Mouse (Mus musculus) cerebellum, adult (tissue): Measurements from ENCODE around the gene Ssbp1.

Experiments used
- ATAC-seq: cut with Nextera tagmentation; 2 replicates; pipeline ENCODE4 v1.9.2; 2017; ENCODE audit warnings: mild to moderate bottlenecking, moderate library complexity, mixed read lengths; ENCODE audit not compliant: insufficient number of reproducible peaks, low FRiP score, low TSS enrichment

Gene Ssbp1

GRCm38 (mm10) chr6:40454436-40455041, 16.6 kb upstream of the Ssbp1 start:
- no peak for ATAC-seq

DNA sequence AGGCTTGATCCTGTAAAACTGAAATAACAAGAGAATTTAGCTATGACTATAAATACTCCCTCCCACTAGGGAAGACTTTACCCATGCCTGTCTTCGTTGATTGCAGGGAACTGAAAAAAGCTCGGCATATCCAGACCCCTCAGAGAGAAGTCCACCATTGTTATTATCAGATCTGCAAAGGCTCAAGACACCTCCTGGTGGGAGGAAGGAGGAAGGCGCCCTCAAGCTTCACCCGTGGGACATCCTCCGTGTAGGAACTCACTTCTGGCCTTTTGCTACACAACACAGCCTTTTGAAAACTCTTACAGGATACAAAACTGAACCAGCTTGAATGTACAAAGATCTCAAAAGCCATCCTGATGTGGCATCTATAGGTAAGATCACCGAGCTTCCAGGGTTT, 5.4 kb upstream of the Ssbp1 start:
- ATAC-seq: no peak

- no peak for ATAC-seq
Observed at GRCm38 (mm10) chr6:40471720-40472010, 513 bp downstream of the Ssbp1 start.

DNA sequence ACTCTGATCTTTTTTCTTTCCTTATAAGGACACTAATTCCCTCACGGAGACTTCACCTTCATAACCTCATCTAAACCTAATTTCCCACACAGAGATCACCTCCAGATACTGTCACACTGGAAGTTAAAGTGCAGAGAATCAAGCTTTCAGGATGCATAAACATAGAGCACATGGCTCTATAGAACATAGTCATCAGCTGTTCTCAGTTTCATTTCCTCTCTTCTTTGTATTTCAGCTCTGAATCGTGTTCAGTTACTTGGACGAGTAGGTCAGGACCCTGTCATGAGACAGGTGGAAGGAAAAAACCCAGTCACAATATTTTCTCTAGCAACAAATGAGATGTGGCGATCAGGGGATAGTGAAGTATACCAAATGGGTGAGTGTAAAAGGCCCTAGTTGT, 5.0 kb downstream of the Ssbp1 start:
- no peak for ATAC-seq

- no peak for ATAC-seq
Observed at GRCm38 (mm10) chr6:40479705-40480104, 8.6 kb downstream of the Ssbp1 start.

- ATAC-seq: no peak
Observed at GRCm38 (mm10) chr6:40482318-40482717, 11.2 kb downstream of the Ssbp1 start.

GRCm38 (mm10) chr6:40490933-40491332, 19.8 kb downstream of the Ssbp1 start, which contains the start of gene Tas2r137:
Gene Tas2r137, plus strand, starts transcription at chr6:40491233.
- no peak for ATAC-seq

DNA sequence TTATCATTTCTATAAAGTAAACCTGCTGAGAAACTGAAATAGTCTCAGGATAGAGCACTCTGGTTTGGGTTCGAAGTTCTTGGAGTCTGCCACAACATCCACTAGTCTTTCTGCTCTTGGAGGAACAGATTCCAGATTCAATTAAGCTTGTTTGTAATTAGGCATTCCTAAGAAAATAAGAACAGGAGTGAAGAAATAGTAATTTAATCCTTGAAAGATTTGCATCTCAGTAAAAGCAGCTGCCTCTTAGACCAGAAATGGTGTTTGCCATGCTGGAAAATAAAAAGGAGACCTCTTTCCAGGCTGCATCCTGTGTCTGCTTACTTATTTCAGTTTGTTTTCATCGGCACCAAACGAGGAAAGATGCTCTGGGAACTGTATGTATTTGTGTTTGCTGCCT, 22.1 kb downstream of the Ssbp1 start, which contains the start of gene Tas2r108:
Tas2r108 (plus strand) TSS at position 301 of the 400 bp plus-strand sequence.
- no peak for ATAC-seq

- ATAC-seq: no peak
Observed at GRCm38 (mm10) chr6:40519408-40519807, 48.3 kb downstream of the Ssbp1 start, which contains the start of gene Prss37. Gene Prss37, minus strand, starts transcription at chr6:40519508.
